Mouse (Mus musculus) forebrain, postnatal 0 days (tissue): ENCODE results near the gene Ubqln1. TPM values are rescaled to one million over a fixed set of nuclear protein-coding genes. Genes with fewer than 3 reads are reported as not detected.

ENCODE experiments used
- ATAC-seq: fragments of 200-750 bp; cut with Nextera tagmentation; 2 replicates; pipeline ENCODE4 v1.8.0; 2017; ENCODE audit warnings: mild to moderate bottlenecking, moderate library complexity
- DNase-seq: peaks from one replicate; pipeline ENCODE4 v3.0.0-alpha.2; 2015
- H3K27ac ChIP-seq: fragments of 300-500 bp; sonication (generic); 2 replicates; pipeline ENCODE4 v1.5.1; 2014; ENCODE audit warnings: low read depth, mild to moderate bottlenecking, antibody characterized with exemption, low read length, moderate library complexity, mixed read lengths
- H3K27me3 ChIP-seq: fragments of 300-500 bp; sonication (generic); 2 replicates; pipeline ENCODE4 v1.6.1; 2014; ENCODE audit warnings: mild to moderate bottlenecking, low read length, mixed read lengths; ENCODE audit not compliant: insufficient read depth
- H3K36me3 ChIP-seq: fragments of 300-500 bp; sonication (generic); 2 replicates; pipeline ENCODE4 v1.6.1; 2014; ENCODE audit warnings: mild to moderate bottlenecking, moderate library complexity; ENCODE audit not compliant: insufficient read depth
- H3K4me1 ChIP-seq: fragments of 300-500 bp; sonication (generic); 2 replicates; pipeline ENCODE4 v1.6.1; 2014; ENCODE audit warnings: antibody characterized with exemption; ENCODE audit not compliant: insufficient read depth
- H3K4me2 ChIP-seq: fragments of 300-500 bp; sonication (generic); 2 replicates; pipeline ENCODE4 v1.6.1; 2014; ENCODE audit warnings: low read depth, mild to moderate bottlenecking, moderate library complexity
- H3K4me3 ChIP-seq: fragments of 300-500 bp; sonication (generic); 2 replicates; pipeline ENCODE4 v1.5.1; 2014; ENCODE audit warnings: low read depth, low read length, mixed read lengths
- H3K9ac ChIP-seq: fragments of 300-500 bp; sonication (generic); 2 replicates; pipeline ENCODE4 v1.6.1; 2014; ENCODE audit warnings: mild to moderate bottlenecking
- H3K9me3 ChIP-seq: fragments of 300-500 bp; sonication (generic); 2 replicates; pipeline ENCODE4 v1.6.1; 2016; ENCODE audit warnings: low read length
- CTCF ChIP-seq: sonication (generic); IDR thresholded peaks from 2 replicates; pipeline ENCODE4 v1.5.1; 2016; ENCODE audit warnings: antibody characterized with exemption, control low read depth, low read depth
- WGBS: fragments of 180-500 bp; shearing (Covaris S2); extraction: QIAGEN DNeasy Blood & Tissue Kit; methylation state at CpG from one replicate; pipeline ENCODE4 v1.1.7; 2014; 5-methylcytosine and 5-hydroxymethylcytosine counted together
- polyA plus RNA-seq: library from polyadenylated mRNA; unstranded; fragments of >200 nt; fragmentation: Nextera tagmentation; extraction: Ambion mirVana; gene quantifications from 2 replicates; pipeline ENCODE4 v1.2.1, GENCODE M21; 2015
- total RNA-seq: library from RNA; depleted of rRNA; stranded (reverse); fragments of >200 nt; gene quantifications from 2 replicates; pipeline ENCODE4 v1.2.3, GENCODE M21; 2014; rRNA removed

Gene Ubqln1
- total and polyA plus RNA-seq, 2 experiments from 2014 or later, result 118 to 172 TPM

GRCm38 (mm10) chr13:58128768-58129671, 86.4 kb downstream of the Ubqln1 start:
- peak overlapping the region; percentile 88 for H3K4me2 ChIP-seq
- H3K9ac ChIP-seq, result peak overlapping the region; percentile 99
- DNase-seq, result peak; percentile 98
- H3K4me3 ChIP-seq, result peak overlapping the region; percentile 100
- no peak for TF ChIP-seq CTCF
- peak overlapping the region; percentile 100 for H3K27ac ChIP-seq
- H3K4me1 ChIP-seq, result peaks cover 25% of the 10 kb centered on the region
- H3K9me3 ChIP-seq, result no peaks in the 10 kb centered on the region
- H3K36me3 ChIP-seq, result no peaks in the 10 kb centered on the region
- H3K27me3 ChIP-seq, result no peaks in the 10 kb centered on the region
- peak; percentile 97 for ATAC-seq
- WGBS, result under 1% methylated on average over 75 of the region's 83 CpGs

GRCm38 (mm10) chr13:58128396-58128767, 87.1 kb downstream of the Ubqln1 start, which contains the start of gene Hnrnpa0:
TSS of gene Hnrnpa0 (minus strand) at chr13:58128556.
- no peak for TF ChIP-seq CTCF
- ATAC-seq (peak; percentile 92), DNase-seq (peak; percentile 97)
- Histone ChIP-seq H3K27ac (peak within 1 kb of the TSS; percentile 100), H3K27me3 (no peaks in the 10 kb centered on the region), H3K9ac (peak within 1 kb of the TSS; percentile 99), H3K4me2 (peak within 1 kb of the TSS; percentile 88), H3K4me1 (peaks cover 25% of the 10 kb centered on the region), H3K36me3 (no peaks in the 10 kb centered on the region), H3K4me3 (peak within 1 kb of the TSS; percentile 100), H3K9me3 (no peaks in the 10 kb centered on the region)
- 0% methylated on average over 38 of the region's 62 CpGs for WGBS

GRCm38 (mm10) chr13:58127766-58128361, 87.6 kb downstream of the Ubqln1 start:
- WGBS, result 2% methylated on average over 81 of the region's 81 CpGs
- TF ChIP-seq CTCF, result no peak
- DNase-seq (peak; percentile 82), ATAC-seq (peak; percentile 52)
- H3K9ac ChIP-seq, result peak overlapping the region; percentile 99
- H3K27ac ChIP-seq, result peak overlapping the region; percentile 100
- H3K27me3 ChIP-seq, result no peaks in the 10 kb centered on the region
- H3K4me3 ChIP-seq, result peak overlapping the region; percentile 100
- no peaks in the 10 kb centered on the region for H3K36me3 ChIP-seq
- peak overlapping the region; percentile 63 for H3K4me2 ChIP-seq
- peaks cover 25% of the 10 kb centered on the region for H3K4me1 ChIP-seq
- no peaks in the 10 kb centered on the region for H3K9me3 ChIP-seq

- no peak for DNase-seq
- peak overlapping the region; percentile 99 for H3K9ac ChIP-seq
- peak overlapping the region; percentile 100 for H3K4me3 ChIP-seq
- peak overlapping the region; percentile 100 for H3K27ac ChIP-seq
- 3% methylated on average over 73 of the region's 92 CpGs for WGBS
- H3K36me3 ChIP-seq, result no peaks in the 10 kb centered on the region
- peaks cover 25% of the 10 kb centered on the region for H3K4me1 ChIP-seq
- no peaks in the 10 kb centered on the region for H3K27me3 ChIP-seq
- peak overlapping the region; percentile 63 for H3K4me2 ChIP-seq
- no peak for TF ChIP-seq CTCF
- ATAC-seq, result no peak
- no peaks in the 10 kb centered on the region for H3K9me3 ChIP-seq
Measured at GRCm38 (mm10) chr13:58126862-58127765, 88.3 kb downstream of the Ubqln1 start.

Other genes starting within 250 kb of the Ubqln1 start
- gene Klhl3, start 102.1 kb downstream of the Ubqln1 start, total RNA-seq, result 11.9 and 12.2 TPM in 2 replicates
- gene Klhl3, start 102.1 kb downstream of the Ubqln1 start, polyA plus RNA-seq, result 7.6 and 12.6 TPM in 2 replicates
- gene Hnrnpa0, start 87.1 kb downstream of the Ubqln1 start, total RNA-seq, result 197 and 234 TPM in 2 replicates
- gene Hnrnpa0, start 87.1 kb downstream of the Ubqln1 start, polyA plus RNA-seq, result 76.5 and 86.6 TPM in 2 replicates
- 20.0 and 26.0 TPM in 2 replicates for gene Idnk, start 58.0 kb downstream of the Ubqln1 start, total RNA-seq
- gene Idnk, start 58.0 kb downstream of the Ubqln1 start, polyA plus RNA-seq, result 46.9 and 49.9 TPM in 2 replicates
- 21.0 and 26.3 TPM in 2 replicates for gene Gkap1, start 60.0 kb upstream of the Ubqln1 start, total RNA-seq
- 26.1 and 27.4 TPM in 2 replicates for gene Gkap1, start 60.0 kb upstream of the Ubqln1 start, polyA plus RNA-seq
- gene Kif27, start 143.5 kb upstream of the Ubqln1 start, total RNA-seq, result 2.3 and 5.2 TPM in 2 replicates
- 0.82 and 2.0 TPM in 2 replicates for gene Kif27, start 143.5 kb upstream of the Ubqln1 start, polyA plus RNA-seq
- 16.0 and 16.8 TPM in 2 replicates for gene 2210016F16Rik, start 169.6 kb upstream of the Ubqln1 start, total RNA-seq
- 14.2 TPM in 2 replicates for gene 2210016F16Rik, start 169.6 kb upstream of the Ubqln1 start, polyA plus RNA-seq
- gene Rmi1, start 186.6 kb upstream of the Ubqln1 start, total RNA-seq, result 14.0 and 20.8 TPM in 2 replicates
- 14.2 and 18.7 TPM in 2 replicates for gene Rmi1, start 186.6 kb upstream of the Ubqln1 start, polyA plus RNA-seq
- gene Hnrnpk, start 187.7 kb upstream of the Ubqln1 start, total RNA-seq, result 737 and 787 TPM in 2 replicates
- gene Hnrnpk, start 187.7 kb upstream of the Ubqln1 start, polyA plus RNA-seq, result 1,083 and 1,166 TPM in 2 replicates